14 mouse cellular contexts compared by ENCODE assay signal in the genomic region with DNA sequence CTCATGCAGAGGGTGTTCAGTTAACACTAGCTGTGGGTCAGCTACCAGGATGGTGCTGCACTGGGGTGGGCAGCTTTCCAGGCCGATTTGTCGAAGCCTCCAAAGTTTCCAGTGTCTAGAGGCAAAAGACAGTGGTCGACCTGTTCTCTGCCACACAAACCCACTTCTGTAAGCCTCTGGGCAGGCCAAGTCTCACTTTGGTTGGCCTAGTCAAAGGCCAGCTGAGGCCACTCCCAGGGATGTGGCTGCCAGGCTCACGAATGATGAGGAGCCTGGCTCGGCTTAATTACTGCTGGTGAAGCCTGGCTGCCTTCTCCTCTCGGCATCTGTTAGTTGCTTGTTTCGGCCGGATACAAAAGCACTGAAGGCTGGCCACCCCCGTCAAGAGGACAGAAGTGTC. TPM values are rescaled to one million over a fixed set of nuclear protein-coding genes. Genes with fewer than 3 reads are reported as not detected.
DNase-seq lines count a peak whose midpoint lies in the region; ATAC-seq lines count a peak whose summit lies in the region.
"Had no signal": no experiment of that assay in that cellular context is flagged by ENCODE, and none has a peak within 500 bp of the region (broad histone marks: within the 10 kb centered on the region; RNA-seq: fewer than 3 reads in every experiment).

No protein-coding gene starts in this region.

- no peak overlapping the region for H3K9ac ChIP-seq in embryonic facial prominence, embryonic 15.5 days
- H3K9ac ChIP-seq: embryonic facial prominence, embryonic 12.5 days; heart, embryonic 13.5 days; liver, embryonic 14.5 days; midbrain, embryonic 15.5 days; neural tube, embryonic 12.5 days had no signal

- no peak overlapping the region for H3K4me3 ChIP-seq in embryonic facial prominence, embryonic 15.5 days (replicated peaks)
- H3K4me3 ChIP-seq: embryonic facial prominence, embryonic 12.5 days; heart, embryonic 13.5 days; midbrain, embryonic 15.5 days; neural tube, embryonic 12.5 days had no signal

- H3K27me3 ChIP-seq in embryonic facial prominence, embryonic 15.5 days = no peaks in the 10 kb centered on the region
- H3K27me3 ChIP-seq: embryonic facial prominence, embryonic 12.5 days; heart, embryonic 13.5 days; midbrain, embryonic 15.5 days; neural tube, embryonic 12.5 days had no signal

- H3K27ac ChIP-seq in embryonic facial prominence, embryonic 15.5 days (replicated peaks) = no peak overlapping the region
- H3K27ac ChIP-seq: embryonic facial prominence, embryonic 12.5 days; heart, embryonic 13.5 days; liver, embryonic 14.5 days; midbrain, embryonic 15.5 days; neural tube, embryonic 12.5 days had no signal

- H3K36me3 ChIP-seq in embryonic facial prominence, embryonic 15.5 days = no peaks in the 10 kb centered on the region
- H3K36me3 ChIP-seq: embryonic facial prominence, embryonic 12.5 days; midbrain, embryonic 15.5 days; neural tube, embryonic 12.5 days had no signal

- H3K4me1 ChIP-seq in embryonic facial prominence, embryonic 15.5 days = no peaks in the 10 kb centered on the region
- H3K4me1 ChIP-seq: embryonic facial prominence, embryonic 12.5 days; heart, embryonic 13.5 days; midbrain, embryonic 15.5 days; neural tube, embryonic 12.5 days had no signal

- DNase-seq in gastrocnemius, postnatal 14 days = peak; percentile 52
- no peak for DNase-seq in gastrocnemius, adult 18-20 months (ENCODE audit: low spot score)
- DNase-seq in left cerebral cortex, postnatal 4 days = peak; percentile 51
- DNase-seq in left cerebral cortex, postnatal 36 days (ENCODE audit: low spot score in 2 of 2) = no peak
- DNase-seq in Muller cell, postnatal 12 days (ENCODE audit: inconsistent ontology term) = peak; percentile 82
- no peak for DNase-seq in ovary, postnatal 14 days (ENCODE audit: low spot score)
- DNase-seq: cerebellum, adult 2 months; kidney, adult 18-20 months had no signal

- peak; percentile 57 for ATAC-seq in embryonic facial prominence, embryonic 15.5 days (ENCODE audit: insufficient number of reproducible peaks, low FRiP score, low TSS enrichment, low read depth)
- ATAC-seq: midbrain, embryonic 15.5 days had no signal

- 35% methylated on average over 9 of the region's 9 CpGs for WGBS in embryonic facial prominence, embryonic 15.5 days

- H3K4me2 ChIP-seq in embryonic facial prominence, embryonic 15.5 days (replicated peaks) = no peak overlapping the region
- H3K4me2 ChIP-seq: embryonic facial prominence, embryonic 12.5 days; heart, embryonic 13.5 days; midbrain, embryonic 15.5 days; neural tube, embryonic 12.5 days had no signal

- intact Hi-C loops in gastrocnemius, postnatal 14 days (cut with DNase I; ENCODE audit: low total_unique reads) = no loop called here
- intact Hi-C loops in left cerebral cortex, postnatal 4 days (cut with DNase I) = no loop called here
- intact Hi-C loops in left cerebral cortex, postnatal 36 days (cut with DNase I) = no loop called here

- H3K9me3 ChIP-seq in embryonic facial prominence, embryonic 15.5 days (replicated peaks) = no peaks in the 10 kb centered on the region
- H3K9me3 ChIP-seq: embryonic facial prominence, embryonic 12.5 days; heart, embryonic 13.5 days; midbrain, embryonic 15.5 days; neural tube, embryonic 12.5 days had no signal

RNA-seq across cellular contexts. Expression of gene Erg28, which starts 24.3 kb away (rescaled TPM):
- 1 to 10 TPM; 4.1 to 7.2 TPM for total RNA-seq in gastrocnemius, postnatal 14 days (2021)
- total RNA-seq in gastrocnemius, adult 18-20 months (2021) = 1 to 10 TPM; 1.9 to 2.3 TPM
- total RNA-seq in left cerebral cortex, postnatal 4 days (2021) = 10 to 100 TPM; 77.3 to 83.7 TPM
- total RNA-seq in left cerebral cortex, postnatal 36 days (2021) = 10 to 100 TPM; 49.1 to 49.2 TPM
- 109 TPM in 2 replicates for polyA plus RNA-seq in embryonic facial prominence, embryonic 15.5 days (2015; fragmentation: Nextera tagmentation; extraction: Ambion mirVana)

RNA-seq across cellular contexts. Expression of gene Ttll5, which starts 24.4 kb away (rescaled TPM):
- 1 to 10 TPM; 7.8 to 8.2 TPM for total RNA-seq in gastrocnemius, postnatal 14 days (2021)
- total RNA-seq in gastrocnemius, adult 18-20 months (2021) = 1 to 10 TPM; 5.8 to 5.9 TPM
- total RNA-seq in left cerebral cortex, postnatal 4 days (2021) = 10 to 100 TPM; 30.4 to 36.7 TPM
- 10 to 100 TPM; 39.5 to 49.1 TPM for total RNA-seq in left cerebral cortex, postnatal 36 days (2021)
- 13.1 and 13.6 TPM in 2 replicates for polyA plus RNA-seq in embryonic facial prominence, embryonic 15.5 days (2015; fragmentation: Nextera tagmentation; extraction: Ambion mirVana)

RNA-seq across cellular contexts. Expression of gene Flvcr2, which starts 53.7 kb away (rescaled TPM):
- total RNA-seq in gastrocnemius, postnatal 14 days (2021) = 1 to 10 TPM; 1.4 to 3.0 TPM
- under 1 TPM; 0.21 to 0.38 TPM for total RNA-seq in gastrocnemius, adult 18-20 months (2021)
- 1 to 10 TPM; 3.8 to 4.9 TPM for total RNA-seq in left cerebral cortex, postnatal 4 days (2021)
- total RNA-seq in left cerebral cortex, postnatal 36 days (2021) = 1 to 10 TPM; 2.2 to 2.3 TPM
- 2.3 and 3.2 TPM in 2 replicates for polyA plus RNA-seq in embryonic facial prominence, embryonic 15.5 days (2015; fragmentation: Nextera tagmentation; extraction: Ambion mirVana)

Comparison
In these comparisons a context has a peak if more than half of its experiments do, and no peak if none do; other contexts are left out.
1. DNase-seq: peak in gastrocnemius, postnatal 14 days (single experiment), left cerebral cortex, postnatal 4 days (single experiment) and Muller cell, postnatal 12 days (single experiment); none in gastrocnemius, adult 18-20 months (single experiment), left cerebral cortex, postnatal 36 days (0 of 2) and ovary, postnatal 14 days (single experiment).
2. RNA of gene Erg28, which starts 24.3 kb away (total RNA-seq): 77.3 to 83.7 TPM in left cerebral cortex, postnatal 4 days and 49.1 to 49.2 TPM in left cerebral cortex, postnatal 36 days; 4.1 to 7.2 TPM in gastrocnemius, postnatal 14 days and 1.9 to 2.3 TPM in gastrocnemius, adult 18-20 months; every median in the first group is over 4 times any median in the second.